Mouse (Mus musculus) CH12.LX (cell line): ENCODE results near the gene Stt3b.

Experiments
- EP300 ChIP-seq: IDR thresholded peaks from 2 replicates; pipeline ENCODE4 v1.6.1; 2011; ENCODE audit warnings: low read length, improper control_type of control experiment
- MEF2A ChIP-seq: IDR thresholded peaks from 2 replicates; pipeline ENCODE4 v1.6.1; 2014; ENCODE audit warnings: low read depth, mild to moderate bottlenecking, inconsistent platforms, low read length, improper control_type of control experiment, borderline replicate concordance
- ZC3H11A ChIP-seq: IDR thresholded peaks from 2 replicates; pipeline ENCODE4 v1.6.1; 2012; ENCODE audit warnings: low read depth, mild to moderate bottlenecking, inconsistent platforms, low read length, improper control_type of control experiment

DNA sequence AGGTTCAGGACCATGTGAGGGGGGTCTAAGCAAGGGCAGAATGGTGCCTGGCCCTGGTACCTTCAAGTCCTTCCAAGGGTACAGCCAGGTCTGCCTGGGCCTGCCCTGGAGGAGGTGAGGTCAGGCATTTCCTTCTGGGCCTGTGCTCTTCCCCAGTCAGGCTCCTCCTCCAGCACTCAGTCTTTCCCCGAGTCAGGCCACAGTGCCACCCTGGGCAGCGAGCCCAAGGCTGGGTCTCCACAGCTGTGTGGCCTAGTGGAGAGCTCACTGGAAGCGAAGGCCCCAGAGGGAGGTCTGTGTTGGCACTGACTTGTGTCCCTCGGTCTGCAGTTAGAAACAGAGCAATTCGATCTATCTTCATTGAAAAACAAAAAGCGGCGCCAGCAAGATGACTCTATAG, 89.8 kb downstream of the Stt3b start:
- TF ChIP-seq ZC3H11A, result no peak
- no peak for TF ChIP-seq MEF2A
- TF ChIP-seq EP300, result no peak
